Comparison of ENCODE assay signal across 7 mouse cellular contexts in the genomic region with DNA sequence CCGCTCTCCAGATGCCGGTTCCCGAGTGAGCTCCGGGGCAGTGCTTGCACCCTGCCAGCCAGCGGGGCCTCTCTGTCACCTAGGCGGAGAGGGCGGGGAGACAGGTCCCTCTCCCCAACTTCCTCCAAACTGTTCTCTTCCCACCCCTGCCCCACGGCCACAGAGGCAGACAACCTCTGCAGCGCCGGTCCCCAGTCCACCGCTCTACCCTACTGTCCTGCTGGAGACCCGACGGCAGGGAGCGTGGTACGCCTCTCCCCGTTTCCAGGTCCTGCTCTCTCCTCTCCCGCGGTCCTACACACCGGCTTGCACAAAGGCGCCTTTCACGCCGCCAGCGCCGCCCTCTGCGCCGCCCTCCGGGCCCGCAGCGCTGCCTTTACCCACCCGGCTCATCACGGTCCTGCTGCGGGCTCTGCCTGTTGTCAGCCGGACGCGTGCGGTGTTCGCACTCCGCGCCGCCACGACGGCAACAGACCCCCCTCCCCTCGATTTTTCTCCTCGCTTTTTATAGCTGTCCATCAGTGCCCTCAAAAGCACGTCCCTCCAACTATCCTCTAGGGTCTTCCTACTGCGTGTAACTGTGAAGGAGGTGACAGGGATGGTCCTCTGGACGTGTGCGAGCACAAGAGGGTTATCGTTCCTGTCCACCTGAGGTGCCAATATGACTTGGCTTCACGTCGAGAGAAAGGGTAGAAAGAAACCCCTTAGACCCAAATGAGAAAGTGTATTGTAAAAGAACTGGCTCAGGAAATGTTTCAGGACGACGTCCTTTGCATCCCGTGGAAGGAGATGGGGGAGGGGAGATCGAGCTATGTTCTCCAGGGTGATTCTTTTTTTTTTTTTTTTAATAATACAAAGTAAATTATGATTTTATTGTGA. TPM values are rescaled to one million over a fixed set of nuclear protein-coding genes. Genes with fewer than 3 reads are reported as not detected.
A peak's percentile ranks its signal among the peaks of the same experiment; 100 is the strongest.
DNase-seq lines count a peak whose midpoint lies in the region; ATAC-seq and TF ChIP-seq lines count a peak whose summit lies in the region.

Gene Rgmb, minus strand, starts transcription at position 274 of the 879 bp plus-strand sequence.

- in situ Hi-C loops in ES-E14 (cut with MboI; ENCODE audit: low sequenced_read_pairs in 2 of 2, unreplicated experiment in 2 of 2), result no loop called here

- peak within 1 kb of the TSS; percentile 3; the same call in 1 of the 2 replicates for H3K9ac ChIP-seq in ES-E14 (ENCODE audit: insufficient read depth, low read depth, low read length, poor library complexity, severe bottlenecking)
- H3K9ac ChIP-seq in kidney, embryonic 14.5 days (ENCODE audit: low read depth, low read length), result peak within 1 kb of the TSS; percentile 64
- H3K9ac ChIP-seq in liver, embryonic 13.5 days, result peak within 1 kb of the TSS; percentile 22; the same call in 1 of the 2 replicates
- peak within 1 kb of the TSS; percentile 89 for H3K9ac ChIP-seq in stomach, embryonic 14.5 days (replicated peaks; ENCODE audit: low read depth, low read length)

- H3K27me3 ChIP-seq in kidney, embryonic 14.5 days (ENCODE audit: control insufficient read depth, insufficient read depth, low read length), result peaks cover 5% of the 10 kb centered on the region; the same call in 1 of the 2 replicates
- H3K27me3 ChIP-seq in liver, embryonic 13.5 days, result peaks cover 69% of the 10 kb centered on the region
- no peaks in the 10 kb centered on the region for H3K27me3 ChIP-seq in stomach, embryonic 14.5 days (ENCODE audit: control insufficient read depth, insufficient read depth, low read length)

- 1% methylated on average over 53 of the region's 55 CpGs for WGBS in kidney, embryonic 14.5 days
- WGBS in liver, embryonic 13.5 days (ENCODE audit: insufficient replicate concordance), result 3% methylated on average over 55 of the region's 55 CpGs
- WGBS in stomach, embryonic 14.5 days, result 1% methylated on average over 55 of the region's 55 CpGs

- no peaks in the 10 kb centered on the region for H3K36me3 ChIP-seq in ES-E14 (ENCODE audit: control insufficient read depth, insufficient read depth, low read length, poor library complexity, severe bottlenecking)
- no peaks in the 10 kb centered on the region for H3K36me3 ChIP-seq in kidney, embryonic 14.5 days (ENCODE audit: control insufficient read depth, insufficient read depth, low read length)
- no peaks in the 10 kb centered on the region for H3K36me3 ChIP-seq in liver, embryonic 13.5 days
- no peaks in the 10 kb centered on the region for H3K36me3 ChIP-seq in stomach, embryonic 14.5 days (ENCODE audit: control insufficient read depth, insufficient read depth, low read length)

- no peak within 1 kb of the TSS for H3K27ac ChIP-seq in ES-E14 (ENCODE audit: insufficient read depth, low read depth, low read length, poor library complexity, severe bottlenecking)
- peak within 1 kb of the TSS; percentile 74 for H3K27ac ChIP-seq in kidney, embryonic 14.5 days (ENCODE audit: low read depth, low read length)
- no peak within 1 kb of the TSS for H3K27ac ChIP-seq in liver, embryonic 13.5 days
- peak within 1 kb of the TSS; percentile 99 for H3K27ac ChIP-seq in stomach, embryonic 14.5 days (ENCODE audit: low read length)

- H3K9me3 ChIP-seq in ES-E14 (ENCODE audit: control insufficient read depth, insufficient read depth, low read depth, low read length), result no peaks in the 10 kb centered on the region
- no peaks in the 10 kb centered on the region for H3K9me3 ChIP-seq in kidney, embryonic 14.5 days (ENCODE audit: control insufficient read depth, low read length)
- no peaks in the 10 kb centered on the region for H3K9me3 ChIP-seq in liver, embryonic 13.5 days (replicated peaks)
- no peaks in the 10 kb centered on the region for H3K9me3 ChIP-seq in stomach, embryonic 14.5 days (ENCODE audit: control insufficient read depth, low read depth, low read length)

- no peaks in the 10 kb centered on the region for H3K4me1 ChIP-seq in ES-E14 (ENCODE audit: control insufficient read depth in 2 of 2, insufficient read depth in 2 of 2, low read length in 2 of 2, poor library complexity in 1 of 2)
- peaks cover 8% of the 10 kb centered on the region; the same call in 1 of the 2 replicates for H3K4me1 ChIP-seq in kidney, embryonic 14.5 days (ENCODE audit: control insufficient read depth, insufficient read depth, low read length)
- H3K4me1 ChIP-seq in liver, embryonic 13.5 days (replicated peaks), result peaks cover 9% of the 10 kb centered on the region; the same call in 1 of the 2 replicates
- H3K4me1 ChIP-seq in stomach, embryonic 14.5 days (ENCODE audit: control insufficient read depth, insufficient read depth, low read length), result peaks cover 11% of the 10 kb centered on the region; the same call in 1 of the 2 replicates

- H3K4me3 ChIP-seq in ES-E14 (ENCODE audit: insufficient read depth in 1 of 2, low read depth in 1 of 2, low read length in 2 of 2, poor library complexity in 1 of 2, severe bottlenecking in 1 of 2), result peak within 1 kb of the TSS; percentile 64 to 68
- peak within 1 kb of the TSS; percentile 55 for H3K4me3 ChIP-seq in kidney, embryonic 14.5 days (ENCODE audit: low read length)
- peak within 1 kb of the TSS; percentile 49 for H3K4me3 ChIP-seq in liver, embryonic 13.5 days (replicated peaks)
- H3K4me3 ChIP-seq in stomach, embryonic 14.5 days (ENCODE audit: low read depth, low read length), result peak within 1 kb of the TSS; percentile 73

- peak; percentile 10 for ATAC-seq in kidney, embryonic 14.5 days (ENCODE audit: low FRiP score, low TSS enrichment)
- no peak for ATAC-seq in liver, embryonic 13.5 days (ENCODE audit: low read depth)
- ATAC-seq in stomach, embryonic 14.5 days (ENCODE audit: insufficient number of reproducible peaks, insufficient read depth, low FRiP score, low read depth), result peak; percentile 25; the same call in 1 of the 2 replicates

- H3K4me2 ChIP-seq in kidney, embryonic 14.5 days (replicated peaks; ENCODE audit: low read depth, low read length), result peak within 1 kb of the TSS; percentile 79
- H3K4me2 ChIP-seq in liver, embryonic 13.5 days, result peak within 1 kb of the TSS; percentile 64
- H3K4me2 ChIP-seq in stomach, embryonic 14.5 days (replicated peaks; ENCODE audit: low read depth, low read length), result peak within 1 kb of the TSS; percentile 74

- DNase-seq in CD4-positive helper T cell, adult 2 months (ENCODE audit: low read depth, low spot score), result peak; percentile 54
- DNase-seq in ES-E14 (ENCODE audit: low read depth, low spot score), result no peak
- peak; percentile 79 for DNase-seq in embryo, embryonic 11 days
- DNase-seq in heart, adult 8-10 months (ENCODE audit: low spot score), result no peak
- DNase-seq in liver, embryonic 13.5 days, result no peak

TF ChIP-seq in ES-E14, 5 proteins besides CTCF, POLR2A, EP300 and RAD21:
- TF ChIP-seq ZNF384 (IDR thresholded peaks at IDR 0.05; ENCODE audit: low read depth, low read length), result no peak
- TF ChIP-seq CHD2 (IDR thresholded peaks at IDR 0.05; ENCODE audit: low read depth, low read length), result no peak
- TF ChIP-seq HCFC1 (IDR thresholded peaks at IDR 0.05; ENCODE audit: borderline replicate concordance, insufficient read depth, low read length), result no peak
- TF ChIP-seq MAFK (IDR thresholded peaks at IDR 0.05; ENCODE audit: insufficient read depth, low read depth, low read length), result no peak
- no peak for TF ChIP-seq ZC3H11A (IDR thresholded peaks at IDR 0.05; ENCODE audit: borderline replicate concordance, low read depth, low read length)

RNA-seq across cellular contexts. Expression of gene Rgmb, which starts in this region (rescaled TPM):
- total RNA-seq in ES-E14 (2012; rRNA removed), result 5.5 and 7.2 TPM in 2 replicates
- total RNA-seq in heart, adult 8-10 months (2022), result 10 to 100 TPM; 19.4 to 23.3 (median 22.8) TPM
- 12.3 and 16.4 TPM in 2 replicates for polyA plus RNA-seq in kidney, embryonic 14.5 days (2014; fragmentation: Nextera tagmentation; extraction: Ambion mirVana)
- polyA plus RNA-seq in liver, embryonic 13.5 days (2015; fragmentation: Nextera tagmentation; extraction: Ambion mirVana), result 0.74 and 1.4 TPM in 2 replicates
- polyA plus RNA-seq in stomach, embryonic 14.5 days (2014; fragmentation: Nextera tagmentation; extraction: Ambion mirVana), result 64.0 and 74.5 TPM in 2 replicates

Comparison
In these comparisons a context has a peak if more than half of its experiments do, and no peak if none do; other contexts are left out.
1. DNase-seq: peak in CD4-positive helper T cell, adult 2 months (single experiment) and embryo, embryonic 11 days (single experiment); none in ES-E14 (single experiment), heart, adult 8-10 months (single experiment) and liver, embryonic 13.5 days (single experiment).
2. H3K27ac ChIP-seq: peak in kidney, embryonic 14.5 days (single experiment) and stomach, embryonic 14.5 days (single experiment); none in ES-E14 (single experiment) and liver, embryonic 13.5 days (single experiment).
3. H3K9ac ChIP-seq: peak in every context shown above with its lines; median percentile 89 in stomach, embryonic 14.5 days; 64 in kidney, embryonic 14.5 days; 22 in liver, embryonic 13.5 days; 3 in ES-E14.
4. Peak in every context shown above with its lines, with median percentiles within 50 percentile points of each other: H3K4me3 ChIP-seq and H3K4me2 ChIP-seq.